Mouse (Mus musculus) cerebellum, adult 9-10 months (tissue): ENCODE results near the gene Rec8.

Experiments used
- DNase-seq: peaks from one replicate; pipeline ENCODE4 v3.0.0; 2022

The Rec8 gene

GRCm38 (mm10) chr14:55617822-55618221 lies at the start of gene Rec8:
Gene Rec8, plus strand, starts transcription at chr14:55618037.
- DNase-seq = peak; percentile 81

GRCm38 (mm10) chr14:55570588-55570987 lies 47.2 kb upstream of the Rec8 start:
- DNase-seq = no peak

- DNase-seq = no peak
These were observed 46.1 kb upstream of the Rec8 start for GRCm38 (mm10) chr14:55571760-55572159.

GRCm38 (mm10) chr14:55575302-55575701 lies 42.5 kb upstream of the Rec8 start, which contains the start of gene Fitm1:
Gene Fitm1, plus strand, starts transcription at chr14:55575617.
- DNase-seq = no peak

GRCm38 (mm10) chr14:55575711-55576110 lies 42.1 kb upstream of the Rec8 start:
- DNase-seq = no peak

- no peak for DNase-seq
These were observed 41.5 kb upstream of the Rec8 start for GRCm38 (mm10) chr14:55576376-55576775.

- DNase-seq = no peak
These were observed 39.8 kb upstream of the Rec8 start, which contains the start of gene Psme1 for GRCm38 (mm10) chr14:55577871-55578667. Gene Psme1, plus strand, starts transcription at chr14:55578123.

GRCm38 (mm10) chr14:55578668-55579269 lies 39.1 kb upstream of the Rec8 start:
- DNase-seq = no peak

GRCm38 (mm10) chr14:55579511-55580496 lies 38.0 kb upstream of the Rec8 start:
- DNase-seq = no peak

GRCm38 (mm10) chr14:55580731-55581130 lies 37.1 kb upstream of the Rec8 start:
- no peak for DNase-seq

- no peak for DNase-seq
These were observed 35.7 kb upstream of the Rec8 start for GRCm38 (mm10) chr14:55581981-55582681.

- no peak for DNase-seq
These were observed 33.5 kb upstream of the Rec8 start for GRCm38 (mm10) chr14:55584303-55584701.

- peak; percentile 85 for DNase-seq
These were observed 32.9 kb upstream of the Rec8 start, which contains the start of gene Emc9 for GRCm38 (mm10) chr14:55584702-55585565. Gene Emc9, minus strand, starts transcription at chr14:55585302.

- DNase-seq = no peak
These were observed 32.3 kb upstream of the Rec8 start for GRCm38 (mm10) chr14:55585566-55585960.

GRCm38 (mm10) chr14:55586149-55586548 lies 31.7 kb upstream of the Rec8 start:
- DNase-seq = no peak

- DNase-seq = no peak
These were observed 28.6 kb upstream of the Rec8 start for GRCm38 (mm10) chr14:55589271-55589670.

- DNase-seq = no peak
These were observed 27.9 kb upstream of the Rec8 start for GRCm38 (mm10) chr14:55589771-55590448.

GRCm38 (mm10) chr14:55590748-55591330 lies 27.0 kb upstream of the Rec8 start, which contains the start of gene Psme2:
Gene Psme2, minus strand, starts transcription at chr14:55591113.
- DNase-seq = peak; percentile 90

- peak; percentile 94 for DNase-seq
These were observed 26.4 kb upstream of the Rec8 start, which contains the start of gene Rnf31 for GRCm38 (mm10) chr14:55591331-55591891. Gene Rnf31, plus strand, starts transcription at chr14:55591708.

GRCm38 (mm10) chr14:55592226-55592625 lies 25.6 kb upstream of the Rec8 start:
- DNase-seq = no peak
